Mouse (Mus musculus) thymus, adult 2 months (tissue): ENCODE measurements around the gene Rgs5. TPM values are rescaled to one million over a fixed set of nuclear protein-coding genes. Genes with fewer than 3 reads are reported as not detected.

Source experiments
- DNase-seq: peaks from one replicate; pipeline ENCODE4 v3.0.0; 2021
- H3K27ac ChIP-seq: fragments of 200-500 bp; 2 replicates; pipeline ENCODE4 v1.5.1; 2012; ENCODE audit warnings: low read length, control low read depth; ENCODE audit not compliant: control insufficient read depth, insufficient read depth
- H3K27me3 ChIP-seq: fragments of 200-500 bp; 2 replicates; pipeline ENCODE4 v1.6.1; 2012; ENCODE audit warnings: mild to moderate bottlenecking, low read length, moderate library complexity, mixed read lengths; ENCODE audit not compliant: control insufficient read depth, insufficient read depth
- H3K36me3 ChIP-seq: fragments of 200-500 bp; 2 replicates; pipeline ENCODE4 v1.6.1; 2012; ENCODE audit warnings: mild to moderate bottlenecking, low read length, moderate library complexity; ENCODE audit not compliant: control insufficient read depth, insufficient read depth
- H3K4me1 ChIP-seq: fragments of 200-500 bp; replicated peaks from 2 replicates; pipeline ENCODE4 v1.6.1; 2012; ENCODE audit warnings: low read length; ENCODE audit not compliant: control insufficient read depth, insufficient read depth
- H3K4me3 ChIP-seq: fragments of 200-500 bp; 2 replicates; pipeline ENCODE4 v1.5.1; 2012; ENCODE audit warnings: mild to moderate bottlenecking, low read length, control low read depth, moderate library complexity; ENCODE audit not compliant: control insufficient read depth, insufficient read depth
- CTCF ChIP-seq: fragments of 200-500 bp; IDR thresholded peaks from 2 replicates; pipeline ENCODE4 v1.5.1; 2012; ENCODE audit warnings: mild to moderate bottlenecking, control low read depth, low read length, moderate library complexity, borderline replicate concordance; ENCODE audit not compliant: control insufficient read depth, poor library complexity, insufficient read depth; ENCODE audit errors: extremely low read depth
- POLR2A ChIP-seq: fragments of 200-500 bp; IDR thresholded peaks from 2 replicates; pipeline ENCODE4 v1.6.1; 2012; ENCODE audit warnings: mild to moderate bottlenecking, low read length, control low read depth, moderate library complexity; ENCODE audit not compliant: control insufficient read depth, poor library complexity, insufficient read depth; ENCODE audit errors: extremely low read depth
- WGBS: fragments of 180-500 bp; shearing (Covaris S2); methylation state at CpG from one replicate; pipeline ENCODE4 v1.1.7; 2018; 5-methylcytosine and 5-hydroxymethylcytosine counted together
- polyA plus RNA-seq: library from polyadenylated mRNA; depleted of rRNA; stranded (reverse); fragments of >200 nt; gene quantifications from 2 replicates; pipeline ENCODE4 v1.2.3, GENCODE M21; 2012; rRNA removed

The Rgs5 gene
- polyA plus RNA-seq, 1 experiment, result 10.0 TPM

DNA sequence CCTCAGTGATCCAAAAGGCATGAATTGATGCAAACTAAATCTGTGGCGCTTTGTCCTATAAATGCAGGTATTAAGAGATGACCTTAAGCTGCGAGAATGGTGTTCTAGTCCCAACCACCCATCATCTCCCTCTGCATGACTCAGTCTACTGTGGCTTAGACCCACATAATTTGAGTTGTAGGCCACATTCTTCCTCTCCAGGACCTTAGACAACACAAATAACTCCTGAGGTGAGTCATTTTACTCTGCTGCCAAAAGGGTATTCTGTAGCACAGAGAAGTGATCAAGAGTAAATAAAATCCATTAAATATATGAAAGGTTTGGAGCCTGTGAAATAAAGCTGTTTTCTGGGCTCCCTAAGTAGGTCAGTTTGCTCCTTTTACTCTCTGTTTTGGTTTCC lies 43.9 kb downstream of the Rgs5 start:
- Histone ChIP-seq H3K27me3 (no peaks in the 10 kb centered on the region), H3K36me3 (no peaks in the 10 kb centered on the region)
- TF ChIP-seq POLR2A (no peak), CTCF (no peak)

GRCm38 (mm10) chr1:169704395-169705087 lies 49.2 kb downstream of the Rgs5 start:
- H3K4me1 ChIP-seq, result no peaks in the 10 kb centered on the region
- no peak overlapping the region for H3K4me3 ChIP-seq
- no peak for DNase-seq
- H3K36me3 ChIP-seq, result no peaks in the 10 kb centered on the region
- TF ChIP-seq CTCF, result no peak
- TF ChIP-seq POLR2A, result no peak
- WGBS, result 86% methylated on average over 4 of the region's 4 CpGs
- no peak overlapping the region for H3K27ac ChIP-seq
- H3K27me3 ChIP-seq, result no peaks in the 10 kb centered on the region

More for the DNA sequence above, 43.9 kb downstream of the Rgs5 start:
- no peak overlapping the region for H3K27ac ChIP-seq
- no peak overlapping the region for H3K4me3 ChIP-seq
- DNase-seq, result no peak
- WGBS, result 83% methylated on average over 2 of the region's 2 CpGs
- H3K4me1 ChIP-seq, result no peaks in the 10 kb centered on the region

DNA sequence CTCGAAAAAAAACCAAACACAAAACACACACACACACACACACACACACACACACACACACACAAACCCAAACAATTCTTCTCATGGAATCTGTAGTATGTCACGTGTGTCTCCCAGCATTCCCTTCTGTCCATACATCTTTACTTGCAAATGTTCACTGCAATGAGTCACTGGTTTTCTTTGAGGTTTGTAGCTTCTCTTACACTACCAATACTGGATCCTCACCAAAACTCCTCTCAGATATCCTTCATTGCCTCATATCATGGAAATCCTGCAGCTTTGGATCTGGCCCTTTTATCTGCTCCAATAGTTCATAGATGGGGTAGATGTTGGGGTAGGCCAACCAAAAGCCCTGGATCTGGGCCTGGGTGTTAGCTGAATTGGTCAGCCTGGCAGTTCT lies 66.5 kb downstream of the Rgs5 start:
- DNase-seq, result no peak
- H3K4me3 ChIP-seq, result no peak overlapping the region
- 64% methylated on average over 2 of the region's 2 CpGs for WGBS

DNA sequence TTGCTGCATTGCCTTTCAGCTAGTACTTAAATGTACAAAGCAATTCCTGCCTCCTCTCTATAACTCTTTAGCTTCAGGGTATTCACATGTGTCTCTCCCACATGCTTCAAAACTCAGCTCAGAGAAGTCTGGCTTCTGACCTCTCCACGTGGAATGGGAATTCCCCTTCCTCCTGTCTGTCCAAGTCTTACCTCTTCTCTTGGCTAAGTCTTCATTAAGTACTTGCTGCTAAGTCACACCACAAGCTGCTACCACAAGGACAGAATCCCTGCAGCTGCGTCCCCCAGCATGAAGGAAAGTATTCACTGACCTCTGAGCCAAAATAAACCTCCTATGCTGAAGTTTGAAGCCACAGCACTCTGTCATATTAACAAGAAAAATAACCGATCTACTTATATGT lies 71.0 kb downstream of the Rgs5 start:
- Histone ChIP-seq H3K36me3 (no peaks in the 10 kb centered on the region), H3K27me3 (no peaks in the 10 kb centered on the region), H3K27ac (no peak overlapping the region), H3K4me1 (no peaks in the 10 kb centered on the region), H3K4me3 (no peak overlapping the region)
- no peak for TF ChIP-seq CTCF
- TF ChIP-seq POLR2A, result no peak
- no peak for DNase-seq
- WGBS, result 88% methylated on average over 3 of the region's 3 CpGs

More for the DNA sequence above, 66.5 kb downstream of the Rgs5 start:
- TF ChIP-seq CTCF (no peak), POLR2A (no peak)
- Histone ChIP-seq H3K4me1 (no peaks in the 10 kb centered on the region), H3K27me3 (no peaks in the 10 kb centered on the region), H3K27ac (no peak overlapping the region), H3K36me3 (no peaks in the 10 kb centered on the region)

DNA sequence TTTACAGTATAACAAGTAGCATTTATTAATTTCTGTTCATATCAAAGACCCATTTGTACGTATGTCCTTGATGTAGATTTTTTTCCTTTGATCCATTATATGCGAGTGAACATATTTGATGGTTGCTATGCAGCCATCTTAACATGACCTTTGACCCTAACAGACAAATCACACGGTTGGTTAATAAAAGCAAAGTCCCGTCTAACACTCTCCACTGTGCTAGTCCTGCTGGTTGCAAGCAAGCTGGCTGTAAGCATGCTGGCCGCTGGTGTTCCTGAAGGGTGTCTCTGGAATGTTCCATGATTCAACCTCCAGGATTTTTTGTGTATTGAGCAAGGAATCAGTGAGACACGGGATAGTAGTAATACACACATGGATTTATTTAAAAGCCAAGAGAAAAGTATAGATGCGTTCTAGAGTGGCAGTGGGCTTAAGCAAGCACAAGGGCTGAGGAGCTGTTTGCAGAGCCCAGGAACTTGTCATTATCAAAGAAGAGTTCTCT lies 75.3 kb downstream of the Rgs5 start:
- WGBS, result 92% methylated on average over 7 of the region's 7 CpGs
- H3K4me1 ChIP-seq, result no peaks in the 10 kb centered on the region
- no peak overlapping the region for H3K27ac ChIP-seq
- no peak for TF ChIP-seq POLR2A
- no peak for TF ChIP-seq CTCF
- no peaks in the 10 kb centered on the region for H3K36me3 ChIP-seq
- H3K4me3 ChIP-seq, result no peak overlapping the region
- no peak for DNase-seq
- H3K27me3 ChIP-seq, result no peaks in the 10 kb centered on the region

- no peaks in the 10 kb centered on the region for H3K36me3 ChIP-seq
- no peak for TF ChIP-seq CTCF
- TF ChIP-seq POLR2A, result no peak
- H3K4me1 ChIP-seq, result no peaks in the 10 kb centered on the region
- no peak overlapping the region for H3K4me3 ChIP-seq
- no peak overlapping the region for H3K27ac ChIP-seq
- DNase-seq, result no peak
- WGBS, result 78% methylated on average over 6 of the region's 6 CpGs
- no peaks in the 10 kb centered on the region for H3K27me3 ChIP-seq
Measured at GRCm38 (mm10) chr1:169736139-169736538, 80.8 kb downstream of the Rgs5 start.

DNA sequence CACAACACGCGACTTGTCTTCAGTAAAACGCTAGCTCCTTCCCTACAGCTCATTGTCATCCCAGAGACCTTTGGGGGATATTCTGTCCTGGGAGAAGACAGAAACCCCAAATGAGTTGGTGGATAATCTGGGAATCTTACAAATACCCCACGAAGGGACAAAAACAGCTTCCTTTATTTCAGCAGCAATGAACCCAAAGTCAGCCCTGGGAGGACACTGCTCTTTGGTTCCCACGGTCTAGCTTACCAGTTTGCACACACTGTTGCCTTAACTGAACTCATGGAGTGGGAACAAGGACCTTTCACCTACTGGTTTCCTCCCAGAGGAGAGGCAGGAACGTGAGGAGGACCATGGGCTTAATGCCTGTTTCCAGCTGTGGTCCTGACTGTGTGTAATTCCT lies 81.9 kb downstream of the Rgs5 start:
- DNase-seq, result no peak
- TF ChIP-seq POLR2A (no peak), CTCF (no peak)
- H3K27ac ChIP-seq, result no peak overlapping the region

DNA sequence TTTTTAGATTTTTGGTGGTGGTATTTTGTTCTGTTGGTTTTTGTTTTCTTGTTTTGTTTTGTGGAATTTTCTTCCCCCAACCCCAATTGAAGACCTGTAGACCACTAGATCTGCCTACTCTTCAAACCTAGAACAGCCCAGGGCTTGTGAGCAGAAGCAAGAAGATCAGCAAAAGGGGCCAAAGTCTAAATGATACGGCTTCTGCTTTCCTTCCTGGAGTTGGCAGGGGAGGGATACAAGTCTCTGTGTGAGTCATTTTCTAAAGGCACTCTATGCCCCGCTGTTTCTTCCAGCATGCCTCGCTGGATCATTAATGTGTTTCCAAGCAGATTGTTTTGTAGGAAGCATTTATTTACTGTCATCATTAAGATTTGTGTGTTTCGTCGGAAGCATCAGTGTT lies 85.8 kb downstream of the Rgs5 start:
- TF ChIP-seq POLR2A, result no peak
- TF ChIP-seq CTCF, result no peak
- Histone ChIP-seq H3K4me3 (no peak overlapping the region), H3K27ac (no peak overlapping the region), H3K27me3 (no peaks in the 10 kb centered on the region), H3K4me1 (no peaks in the 10 kb centered on the region), H3K36me3 (no peaks in the 10 kb centered on the region)
- DNase-seq, result no peak
- WGBS, result 91% methylated on average over 5 of the region's 5 CpGs

More for the DNA sequence above, 81.9 kb downstream of the Rgs5 start:
- no peaks in the 10 kb centered on the region for H3K4me1 ChIP-seq
- WGBS, result 90% methylated on average over 6 of the region's 6 CpGs
- no peaks in the 10 kb centered on the region for H3K27me3 ChIP-seq
- no peak overlapping the region for H3K4me3 ChIP-seq
- no peaks in the 10 kb centered on the region for H3K36me3 ChIP-seq

Other genes with a start within 250 kb of the Rgs5 start
- 7.2 and 8.9 TPM in 2 replicates for gene Nuf2, start 124.0 kb upstream of the Rgs5 start, polyA plus RNA-seq
- 2.7 and 4.2 TPM in 2 replicates for gene Rgs4, start 92.1 kb downstream of the Rgs5 start, polyA plus RNA-seq